Mouse (Mus musculus) duodenum, adult 2 months (tissue): ENCODE measurements around the gene Mknk1. TPM values are rescaled to one million over a fixed set of nuclear protein-coding genes. Genes with fewer than 3 reads are reported as not detected.

Source experiments
- polyA plus RNA-seq: library from polyadenylated mRNA; depleted of rRNA; stranded (reverse); fragments of >200 nt; gene quantifications from 2 replicates; pipeline ENCODE4 v1.2.3, GENCODE M21; 2012; ENCODE audit warnings: low replicate concordance; rRNA removed

Gene Mknk1
- polyA plus RNA-seq, result 23.3 and 30.5 TPM in 2 replicates

GRCm38 (mm10) chr4:115838696-115839641 is at the start of gene Mknk1:
Mknk1 (plus strand) TSS chr4:115839198.

GRCm38 (mm10) chr4:115827888-115828571 is 11.0 kb upstream of the Mknk1 start, which contains the start of gene Mob3c:
Mob3c (plus strand) TSS chr4:115828092.

GRCm38 (mm10) chr4:115884022-115884421 is 45.0 kb downstream of the Mknk1 start, which contains the start of gene Kncn:
Kncn (plus strand) TSS chr4:115884400.

GRCm38 (mm10) chr4:115890553-115890952 is 51.6 kb downstream of the Mknk1 start, which contains the start of gene 6430628N08Rik:
6430628N08Rik (plus strand) TSS chr4:115890665.

Other genes with a start within 250 kb of the Mknk1 start
- 2.3 TPM in 1 of 2 replicates, not detected in the other for gene Cyp4a32, start 238.2 kb upstream of the Mknk1 start, polyA plus RNA-seq
- gene Cyp4b1, start 191.5 kb upstream of the Mknk1 start, polyA plus RNA-seq, result 65.1 and 231 TPM in 2 replicates
- 23.3 and 25.3 TPM in 2 replicates for gene Efcab14, start 101.5 kb upstream of the Mknk1 start, polyA plus RNA-seq
- 0.33 and 0.54 TPM in 2 replicates for gene Tex38, start 58.2 kb upstream of the Mknk1 start, polyA plus RNA-seq
- 31.6 and 61.4 TPM in 2 replicates for gene Atpaf1, start 54.4 kb upstream of the Mknk1 start, polyA plus RNA-seq
- gene Mob3c, start 11.1 kb upstream of the Mknk1 start, polyA plus RNA-seq, result 25.1 and 41.8 TPM in 2 replicates
- not detected in 2 replicates for gene Kncn, start 45.2 kb downstream of the Mknk1 start, polyA plus RNA-seq
- not detected in 2 replicates for gene 6430628N08Rik, start 51.5 kb downstream of the Mknk1 start, polyA plus RNA-seq
- not detected in 2 replicates for gene Dmbx1, start 100.7 kb downstream of the Mknk1 start, polyA plus RNA-seq
- 63.8 and 137 TPM in 2 replicates for gene Faah, start 178.7 kb downstream of the Mknk1 start, polyA plus RNA-seq
- gene Nsun4, start 214.7 kb downstream of the Mknk1 start, polyA plus RNA-seq, result 4.7 and 5.1 TPM in 2 replicates
- 57.7 and 72.0 TPM in 2 replicates for gene Uqcrh, start 235.9 kb downstream of the Mknk1 start, polyA plus RNA-seq
- 71.8 and 77.1 TPM in 2 replicates for gene Lrrc41, start 236.1 kb downstream of the Mknk1 start, polyA plus RNA-seq